Mouse (Mus musculus): ENCODE measurements around the gene 4930524B15Rik. TPM values are rescaled to one million over a fixed set of nuclear protein-coding genes. Genes with fewer than 3 reads are reported as not detected.
A peak's percentile ranks its signal among the peaks of the same experiment; 100 is the strongest.
"Not testable (repeated sequence)": the region's sequence is repeated elsewhere in the genome, so short reads cannot be mapped to it uniquely, and the experiment has no call there.

Gene 4930524B15Rik
- total RNA-seq, 2 experiments from 2014 or later = 0.12 TPM; not detected in 1

DNA sequence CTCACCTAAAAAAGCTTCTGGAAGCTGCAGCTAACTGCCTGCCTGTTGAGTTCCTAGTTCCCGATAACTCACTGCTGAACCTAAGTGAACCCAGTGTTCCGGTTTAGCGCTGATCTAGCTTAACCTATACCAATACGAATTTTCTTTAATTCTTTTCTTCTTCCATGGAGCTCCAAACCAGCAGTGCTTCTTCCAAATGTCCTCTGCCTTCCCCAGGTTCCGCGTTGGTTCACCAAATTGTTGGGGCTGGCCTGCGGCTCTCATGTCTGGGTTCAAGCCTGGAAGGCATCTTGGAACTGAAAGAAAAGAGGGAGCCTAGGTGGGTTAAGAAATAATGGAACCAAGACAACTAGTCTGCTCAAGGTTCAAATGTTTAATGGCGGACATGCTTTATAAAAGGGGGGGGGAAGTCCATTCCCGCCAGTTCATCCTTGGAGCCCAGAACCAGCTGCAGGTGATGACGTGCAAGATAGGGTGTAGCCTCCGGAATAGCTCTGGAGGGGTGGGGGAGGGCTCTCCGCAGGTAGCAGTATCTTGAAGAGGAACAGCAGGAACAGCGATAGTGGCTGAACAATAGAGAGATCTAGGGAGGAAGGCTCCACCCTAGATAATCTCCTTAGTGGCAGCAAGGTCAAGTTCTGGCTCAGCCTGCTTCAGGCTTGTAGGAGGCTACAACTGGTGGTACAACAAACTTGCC, 17.0 kb downstream of the 4930524B15Rik start:
- DNase-seq (ENCODE audit: extremely low spot score in 1 of 2, low spot score in 1 of 2) = not testable (repeated sequence)

DNA sequence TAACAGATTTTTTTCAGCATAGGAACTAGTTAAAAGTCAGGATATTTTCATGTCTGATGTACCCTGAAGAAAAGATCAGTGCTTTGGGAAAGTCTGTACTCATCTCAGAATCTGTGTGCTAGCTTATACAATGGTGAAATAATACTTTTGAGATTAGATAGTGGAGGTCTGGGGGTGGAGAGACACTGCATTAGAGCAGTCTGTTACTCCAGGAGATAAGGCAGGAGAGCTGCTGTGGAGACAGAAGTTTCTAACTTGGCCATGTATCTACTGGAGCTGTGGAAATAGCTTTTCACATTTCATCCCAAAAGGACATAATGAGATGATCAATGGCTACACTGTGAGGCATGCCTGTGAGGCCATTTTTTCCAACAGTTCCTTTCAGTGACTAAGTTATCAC, 17.9 kb downstream of the 4930524B15Rik start:
- no peak for DNase-seq (ENCODE audit: extremely low spot score in 1 of 2, low spot score in 1 of 2)

DNA sequence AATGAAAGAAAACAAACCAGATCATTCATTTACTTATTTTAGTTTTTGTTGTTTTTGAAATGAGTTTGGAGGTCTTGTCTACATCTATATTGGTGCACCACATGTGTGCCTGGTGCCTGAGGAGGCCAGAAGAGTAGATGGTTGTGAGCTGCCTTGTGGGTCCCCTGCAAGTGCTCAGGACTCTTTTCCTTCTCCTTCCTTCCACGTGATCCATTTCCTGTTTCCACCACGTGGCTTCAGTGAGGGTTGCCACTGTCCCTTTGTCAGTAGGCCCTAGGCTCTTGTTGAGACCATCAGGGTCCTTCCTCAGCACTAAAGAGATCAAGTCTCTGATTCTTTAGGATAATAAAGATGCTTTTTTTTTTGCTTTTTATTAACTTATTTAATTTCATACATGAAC, 19.4 kb downstream of the 4930524B15Rik start:
- no peak for DNase-seq (ENCODE audit: extremely low spot score in 1 of 2, low spot score in 1 of 2)

DNA sequence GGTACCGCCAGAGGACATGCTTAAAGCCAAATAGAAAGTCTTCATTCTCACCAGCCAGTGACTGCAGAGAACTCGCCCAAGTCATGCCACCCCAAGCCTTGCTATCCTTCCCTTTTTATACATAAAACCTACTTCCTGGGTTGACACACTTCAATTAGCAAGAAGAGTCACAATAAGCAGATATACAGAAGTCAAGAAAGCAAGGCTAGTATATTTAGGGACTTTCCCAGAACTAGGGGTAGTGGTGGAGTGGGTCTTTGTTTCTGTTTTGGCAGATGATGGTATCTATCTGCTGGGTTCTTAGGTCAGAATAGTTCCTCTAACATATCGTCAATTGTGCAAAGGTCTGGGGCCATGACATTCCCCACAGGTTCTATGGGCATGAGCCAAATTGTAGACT, 27.1 kb downstream of the 4930524B15Rik start:
- no peak for DNase-seq (ENCODE audit: extremely low spot score in 1 of 2, low spot score in 1 of 2)

DNA sequence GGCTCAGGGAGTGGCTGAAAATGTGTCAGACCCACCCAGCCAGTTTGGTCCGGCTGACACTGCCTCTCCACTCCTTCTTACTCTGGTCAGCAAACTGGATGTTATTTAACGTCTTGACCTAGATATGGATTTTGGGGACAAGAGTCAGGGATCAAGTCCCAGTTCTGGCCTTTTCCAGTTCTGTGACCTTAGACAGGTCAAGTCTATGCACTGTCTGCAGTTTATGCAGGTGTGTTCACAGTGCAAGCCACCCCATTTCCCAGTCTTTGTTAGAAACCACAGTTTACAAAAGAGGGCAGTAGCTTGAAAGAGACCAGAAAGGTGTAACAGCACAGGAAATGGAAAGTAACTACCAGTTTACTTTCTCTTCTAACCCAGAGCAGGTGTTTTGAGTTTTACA, 34.3 kb downstream of the 4930524B15Rik start:
- DNase-seq (ENCODE audit: extremely low spot score in 1 of 2, low spot score in 1 of 2) = no peak

DNA sequence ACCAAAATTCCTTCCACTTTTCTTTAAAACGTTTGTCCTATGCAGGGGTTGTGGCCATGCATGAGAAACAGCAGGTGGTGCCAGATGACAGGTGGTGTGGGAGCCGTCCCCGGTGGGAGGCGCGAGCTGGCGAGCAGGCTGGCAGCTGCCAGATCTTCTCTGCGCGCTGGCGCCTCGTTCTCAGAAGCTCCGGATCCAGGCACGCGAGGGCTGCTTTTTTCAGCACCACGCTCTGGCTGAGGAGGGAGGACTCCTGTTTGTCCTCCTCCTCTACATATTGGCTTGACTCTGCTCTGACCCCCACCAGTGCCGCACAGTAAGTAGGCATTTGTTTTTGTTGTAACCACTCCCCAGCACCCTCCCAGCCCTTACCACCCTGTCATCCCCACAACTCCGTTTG, 34.9 kb downstream of the 4930524B15Rik start, which contains the start of gene Nsg2:
TSS of gene Nsg2 (plus strand) at position 183 of the 400 bp plus-strand sequence.
- peak; percentile 77 to 80 for DNase-seq (ENCODE audit: extremely low spot score in 1 of 2, low spot score in 1 of 2)

DNA sequence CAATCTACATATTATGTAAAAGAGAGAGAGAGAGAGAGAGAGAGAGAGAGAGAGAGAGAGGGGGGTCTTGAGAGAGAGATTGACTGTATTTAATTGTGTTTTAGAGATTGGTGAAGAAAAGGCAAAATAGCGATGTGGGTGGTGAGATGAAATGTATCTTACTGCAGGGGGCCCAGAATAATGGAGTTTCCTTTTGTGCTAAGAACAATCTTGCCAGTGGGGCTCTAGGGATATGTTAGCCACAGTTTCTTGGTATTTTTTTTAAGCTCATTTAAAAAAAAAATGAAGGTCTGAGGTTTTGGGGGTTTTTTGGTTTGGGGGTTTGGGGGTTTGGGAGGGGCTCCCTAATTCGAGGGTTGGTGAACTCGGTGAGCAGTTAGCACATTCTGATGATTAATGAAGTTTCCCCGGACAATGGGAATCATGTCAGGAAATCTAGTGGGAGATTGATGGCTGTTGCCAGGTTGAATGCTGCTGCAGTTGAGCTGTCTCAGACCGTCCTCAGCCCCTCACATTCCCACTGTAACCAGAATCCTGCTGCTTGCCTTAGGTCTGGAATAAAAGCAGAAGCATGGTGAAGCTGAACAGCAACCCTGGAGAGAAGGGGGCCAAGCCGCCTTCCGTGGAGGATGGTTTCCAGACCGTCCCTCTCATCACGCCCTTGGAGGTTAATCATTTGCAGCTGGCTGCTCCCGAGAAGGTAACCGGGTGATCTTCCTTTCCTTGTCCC, 36.0 kb downstream of the 4930524B15Rik start:
- DNase-seq (ENCODE audit: extremely low spot score in 1 of 2, low spot score in 1 of 2) = no peak

DNA sequence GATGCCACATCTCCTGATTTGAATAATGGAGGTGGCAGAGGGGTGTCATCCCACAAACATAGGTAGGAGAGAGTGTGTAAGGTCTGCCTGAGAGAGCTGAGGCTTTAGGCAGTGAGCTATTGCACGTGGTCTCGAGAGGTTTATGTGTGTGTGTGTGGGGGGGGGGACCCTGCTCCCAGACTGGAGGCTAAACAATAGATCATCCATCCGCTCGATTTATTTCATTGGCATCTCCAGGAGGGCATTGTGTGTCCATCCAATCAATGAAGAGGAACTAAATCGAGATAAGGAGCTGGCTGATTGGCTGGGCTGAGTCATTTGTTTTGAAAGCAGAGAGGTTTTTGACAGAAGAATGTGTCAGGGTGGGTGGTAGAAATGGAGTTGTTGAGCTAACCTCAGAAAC, 37.3 kb downstream of the 4930524B15Rik start:
- no peak for DNase-seq (ENCODE audit: extremely low spot score in 1 of 2, low spot score in 1 of 2)

DNA sequence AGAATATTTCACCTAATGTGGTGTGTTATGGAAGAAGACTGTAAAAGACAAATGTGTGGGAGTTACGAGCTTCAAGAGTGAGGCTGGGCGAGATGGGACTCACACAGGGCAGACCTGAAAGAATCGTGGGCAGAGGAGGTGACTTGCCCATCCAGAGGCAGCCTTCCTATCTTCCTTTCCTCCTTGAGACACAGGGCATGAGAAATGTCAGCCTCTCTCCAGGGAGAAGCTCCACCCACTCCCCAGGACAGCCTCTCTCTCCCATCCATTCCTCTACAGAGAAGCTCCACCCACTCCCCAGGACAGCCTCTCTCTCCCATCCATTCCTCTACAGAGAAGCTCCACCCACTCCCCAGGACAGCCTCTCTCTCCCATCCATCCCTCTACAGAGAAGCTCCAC, 42.7 kb downstream of the 4930524B15Rik start:
- not testable (repeated sequence) for DNase-seq (ENCODE audit: extremely low spot score in 1 of 2, low spot score in 1 of 2)

DNA sequence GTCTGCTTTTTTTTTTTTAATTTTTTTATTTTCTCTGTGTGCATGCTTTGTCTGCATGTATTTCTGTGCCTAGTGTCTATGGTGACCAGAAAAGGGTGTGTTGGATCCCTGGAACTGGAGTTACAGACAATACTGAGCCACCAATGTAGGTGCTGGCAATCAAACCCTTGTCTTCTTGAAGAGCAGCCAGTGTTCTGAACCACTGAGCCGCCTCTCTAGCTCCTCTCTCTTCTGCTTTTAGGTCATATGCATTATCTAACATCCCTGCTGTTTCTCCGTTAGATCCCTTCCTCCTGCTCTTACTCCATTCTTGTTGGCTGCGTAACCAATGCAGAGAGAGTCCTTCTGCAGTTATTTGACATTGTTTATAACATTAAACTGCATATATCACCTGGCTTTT, 43.5 kb downstream of the 4930524B15Rik start:
- DNase-seq (ENCODE audit: extremely low spot score in 1 of 2, low spot score in 1 of 2) = no peak

DNA sequence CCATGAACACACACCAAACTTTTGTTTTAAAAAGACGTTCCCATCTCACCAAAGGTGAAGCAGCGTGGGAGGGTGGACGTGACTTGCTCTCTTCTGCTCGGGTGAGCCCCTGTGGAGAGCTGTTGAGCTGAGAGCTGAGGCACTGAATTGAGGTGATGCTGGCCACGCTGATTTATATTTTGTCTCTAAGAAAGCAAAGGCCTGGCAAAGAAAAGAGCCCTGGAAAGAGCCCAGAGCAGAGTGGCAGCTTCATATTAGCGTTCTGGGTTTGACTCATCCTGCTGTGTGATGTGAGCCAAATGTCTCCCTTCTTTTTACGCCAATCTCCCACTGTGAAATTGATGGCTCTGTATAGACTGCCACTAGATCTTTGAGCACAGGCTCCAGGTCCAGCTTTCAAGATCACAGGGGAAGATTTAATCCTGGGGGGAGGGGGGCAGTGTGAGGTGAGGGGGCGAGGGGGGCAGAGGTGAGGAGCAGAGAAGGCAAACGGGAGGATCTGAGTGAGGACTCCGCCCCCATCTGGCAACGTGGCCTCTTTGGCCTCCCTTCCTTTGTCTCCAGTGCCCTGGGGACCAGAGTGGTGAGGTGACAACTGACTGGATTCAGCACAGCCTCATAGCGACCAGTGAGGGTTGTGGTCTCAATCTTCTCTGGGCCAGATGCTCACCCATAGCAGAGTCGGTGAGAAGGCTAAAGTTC, 44.7 kb downstream of the 4930524B15Rik start:
- no peak for DNase-seq (ENCODE audit: extremely low spot score in 1 of 2, low spot score in 1 of 2)

DNA sequence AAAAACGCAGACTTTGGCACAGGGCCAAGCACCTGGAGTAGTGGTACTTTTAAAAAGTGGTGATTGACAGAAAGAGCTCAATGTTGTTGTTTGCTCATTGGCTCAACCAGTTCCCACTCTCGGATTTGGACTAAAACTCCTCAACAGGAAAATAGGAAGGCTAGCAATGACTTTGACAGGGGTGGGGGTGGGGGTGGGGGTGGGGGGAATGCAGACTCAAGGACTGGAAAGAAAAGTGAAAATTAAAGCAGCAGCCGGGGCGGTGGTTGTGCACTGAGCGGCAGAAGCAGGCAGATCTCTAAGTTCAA, 45.2 kb downstream of the 4930524B15Rik start:
- no peak for DNase-seq (ENCODE audit: extremely low spot score in 1 of 2, low spot score in 1 of 2)

DNA sequence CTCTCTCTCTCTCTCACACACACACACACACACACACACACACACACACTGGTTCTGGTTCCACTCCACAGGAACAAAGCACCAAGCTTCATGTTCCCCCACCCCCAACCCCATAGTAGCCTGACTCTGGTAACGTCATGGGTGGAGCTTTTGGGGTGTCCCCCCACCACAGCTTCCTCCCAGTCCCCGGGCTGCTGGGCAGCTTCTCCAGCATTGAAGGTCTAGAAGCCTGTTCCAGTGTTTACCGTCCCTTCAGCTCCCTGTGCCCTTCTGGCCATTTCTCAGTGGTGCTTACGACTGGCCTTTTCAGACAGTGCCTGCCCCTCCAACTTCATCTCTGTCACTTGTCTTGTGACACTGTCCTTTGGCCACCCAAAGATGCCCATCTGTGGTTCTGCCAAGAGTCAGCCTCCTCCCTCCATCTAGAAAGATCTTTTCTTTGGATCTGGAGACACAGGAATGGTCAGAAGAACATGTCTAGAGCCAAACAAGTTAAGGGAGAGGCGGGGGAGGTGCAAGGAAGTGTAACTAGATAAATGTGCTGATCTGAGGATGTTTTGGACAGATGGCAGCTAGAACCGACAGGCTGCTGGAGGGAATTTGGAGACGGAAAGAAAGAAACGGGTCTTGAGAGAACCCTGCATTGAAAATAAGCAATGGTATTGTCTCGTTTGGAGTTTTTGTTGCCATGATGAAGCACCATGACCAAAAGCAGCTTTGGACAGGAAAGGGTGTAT, 46.6 kb downstream of the 4930524B15Rik start:
- DNase-seq (ENCODE audit: extremely low spot score in 1 of 2, low spot score in 1 of 2) = no peak

DNA sequence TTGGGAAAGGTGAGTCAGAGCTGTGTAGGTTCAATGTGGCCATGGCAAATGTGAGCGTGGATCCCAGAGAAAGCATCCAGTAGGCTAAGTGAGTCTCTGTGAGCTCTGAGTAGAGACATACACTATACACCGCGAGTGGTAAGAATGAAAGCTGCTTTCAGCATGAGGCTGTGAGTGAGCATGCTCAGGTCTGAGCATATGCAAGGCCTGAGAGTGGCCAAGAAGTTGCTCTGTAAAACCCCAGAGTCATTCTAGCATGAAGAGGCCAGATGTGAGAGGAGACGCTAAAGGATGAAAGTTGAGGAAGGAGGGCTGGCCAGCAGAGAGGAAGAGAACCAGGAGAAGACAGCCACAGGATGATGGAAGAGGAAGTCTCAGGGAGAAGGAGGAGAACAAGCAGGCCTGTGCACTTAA, 47.6 kb downstream of the 4930524B15Rik start:
- DNase-seq (ENCODE audit: extremely low spot score in 1 of 2, low spot score in 1 of 2) = no peak

DNA sequence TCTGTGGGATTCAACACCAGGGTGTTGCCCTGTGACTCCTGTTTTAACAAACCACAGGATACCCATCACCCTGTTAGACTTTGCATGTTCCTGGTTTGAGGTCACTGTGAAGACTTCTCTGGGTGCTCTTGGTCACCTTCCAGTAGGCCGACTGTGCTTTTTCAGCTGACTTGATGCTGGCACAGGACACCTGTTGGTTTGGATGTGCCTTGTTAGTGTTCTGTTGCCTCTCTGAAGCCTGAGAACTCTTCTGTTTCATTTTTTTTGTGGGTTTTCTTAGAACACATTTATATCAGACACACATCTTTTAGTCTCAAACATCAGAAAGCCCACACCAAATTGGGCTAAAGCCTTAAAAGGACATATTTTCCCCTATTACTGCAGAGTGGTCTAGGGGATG, 48.2 kb downstream of the 4930524B15Rik start:
- DNase-seq (ENCODE audit: extremely low spot score in 1 of 2, low spot score in 1 of 2) = no peak

DNA sequence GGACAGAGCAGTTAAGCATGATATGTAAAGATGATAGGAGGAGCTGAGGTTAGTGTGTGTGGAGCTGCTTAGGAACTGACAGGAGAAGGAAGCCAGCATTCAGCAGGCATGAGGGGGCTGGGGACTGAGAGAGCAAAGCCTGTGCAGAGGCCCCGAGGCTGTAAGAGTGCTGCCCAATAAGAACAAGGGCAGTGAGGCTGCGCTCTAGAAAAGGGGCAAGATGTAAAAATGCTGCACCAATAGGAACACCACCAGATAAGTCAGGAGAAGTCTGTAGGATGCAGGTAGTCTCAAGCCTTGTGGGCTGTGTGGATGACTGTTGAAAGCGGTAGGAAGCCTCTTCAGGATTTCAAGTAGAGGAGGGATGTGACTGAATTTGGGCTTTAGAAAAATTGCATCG, 52.8 kb downstream of the 4930524B15Rik start:
- no peak for DNase-seq (ENCODE audit: extremely low spot score in 1 of 2, low spot score in 1 of 2)

DNA sequence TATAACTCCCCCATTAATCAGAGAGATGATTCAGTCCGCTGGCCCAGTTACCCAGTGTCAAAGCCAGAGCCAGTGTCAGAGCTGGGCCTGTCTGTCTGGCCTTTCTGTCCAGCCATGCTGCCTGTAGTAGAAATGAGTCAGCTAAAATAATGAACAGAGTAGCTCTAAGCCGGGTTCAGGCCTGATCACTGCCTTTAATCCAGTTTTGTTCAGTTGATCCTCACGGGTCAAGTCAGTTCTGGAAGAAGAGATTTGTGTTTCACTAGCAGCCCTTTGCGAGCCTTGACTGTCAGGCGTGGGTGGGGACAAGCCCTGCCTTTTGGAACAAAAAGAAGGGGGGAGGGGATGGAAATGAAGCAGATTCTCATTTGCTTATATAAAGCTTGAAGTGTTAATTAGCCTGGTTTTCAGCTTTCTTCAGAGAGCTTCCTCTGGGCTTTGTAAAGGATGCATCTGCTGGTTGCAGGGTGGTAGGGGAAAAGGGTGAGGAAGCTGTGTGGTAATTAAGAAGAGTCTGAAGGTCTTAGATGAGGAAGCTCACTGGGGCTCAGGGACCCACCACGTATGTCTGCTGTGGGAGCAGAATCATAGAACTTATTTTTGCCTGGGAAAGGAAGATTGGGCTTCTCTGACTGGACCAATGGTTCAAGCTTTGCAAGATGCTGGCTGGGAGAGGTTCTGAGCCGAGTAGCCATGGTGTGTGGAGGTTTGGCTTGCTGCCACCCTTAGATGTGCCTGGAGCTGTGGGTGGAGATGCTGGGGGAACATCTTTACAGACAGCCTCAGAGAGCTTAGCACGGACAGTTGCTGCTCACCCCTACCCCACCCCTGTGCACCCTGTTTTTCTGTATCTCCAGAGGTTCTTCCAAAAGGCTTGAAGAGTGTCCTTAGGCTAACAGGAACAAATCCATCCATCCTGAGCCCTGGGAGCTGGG, 54.9 kb downstream of the 4930524B15Rik start:
- no peak for DNase-seq (ENCODE audit: extremely low spot score in 1 of 2, low spot score in 1 of 2)

DNA sequence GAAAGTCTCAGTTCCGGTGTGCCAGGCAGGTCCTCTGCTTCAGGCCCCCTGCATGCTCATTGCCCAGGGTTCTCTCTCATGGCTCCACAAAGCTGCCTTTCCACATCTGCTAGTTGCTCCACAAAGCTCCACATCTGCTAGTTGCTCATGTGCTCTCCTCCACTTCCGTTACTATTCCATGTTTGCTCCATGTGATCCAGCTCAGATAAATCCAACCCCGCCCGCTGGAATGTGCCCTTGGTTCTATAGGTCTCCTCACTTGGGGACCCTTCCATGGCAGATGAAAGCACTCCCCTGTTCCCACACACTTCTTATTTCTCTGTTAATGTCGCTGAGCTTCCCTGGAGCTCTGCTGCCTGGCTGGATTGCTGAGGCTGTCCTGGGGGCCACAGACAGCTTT, 61.2 kb downstream of the 4930524B15Rik start:
- no peak for DNase-seq (ENCODE audit: extremely low spot score in 1 of 2, low spot score in 1 of 2)

DNA sequence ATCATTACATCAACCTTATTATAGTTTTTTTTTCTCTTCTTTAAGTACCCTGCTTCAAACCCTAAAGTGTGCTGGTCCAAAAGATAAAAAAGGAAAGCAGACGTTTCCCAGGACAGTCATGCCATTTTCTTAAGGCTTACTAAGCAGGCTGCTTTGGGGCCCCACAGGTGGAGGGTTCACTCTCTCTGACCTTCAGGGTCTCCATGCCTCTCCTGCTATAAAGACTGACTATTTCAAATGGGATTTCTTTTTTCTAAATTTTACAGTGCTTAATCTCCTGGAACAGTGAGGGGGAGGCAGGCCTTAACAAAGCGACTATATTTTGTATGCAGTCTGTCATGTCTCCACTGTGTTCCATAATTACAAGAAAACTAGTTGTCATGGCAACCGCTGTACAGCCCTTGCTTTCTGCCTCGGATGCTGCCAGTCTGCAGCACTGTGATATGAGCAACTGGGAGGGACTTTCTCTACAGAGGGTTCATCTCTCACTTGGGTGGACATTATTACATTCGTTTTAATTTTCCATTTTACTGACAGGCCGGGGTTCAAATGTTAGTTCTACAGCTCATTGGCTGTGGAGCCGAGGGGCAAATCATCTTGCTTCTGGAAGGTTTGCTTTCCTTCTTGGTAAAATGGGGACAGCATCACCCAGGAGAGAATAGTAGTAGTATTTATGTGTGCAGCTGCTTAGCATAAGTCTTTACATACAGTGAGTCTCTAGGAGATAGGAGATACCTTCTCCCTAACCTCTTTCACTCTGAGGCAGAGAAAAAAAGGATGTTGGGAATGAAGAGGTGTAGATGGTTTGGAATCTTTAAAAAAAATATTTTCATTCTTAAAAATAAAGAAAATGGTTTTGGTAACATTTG, 62.3 kb downstream of the 4930524B15Rik start:
- DNase-seq (ENCODE audit: extremely low spot score in 1 of 2, low spot score in 1 of 2) = no peak

Data from layer of hippocampus, postnatal 25 days (tissue).